Comparison of ENCODE assay signal across 8 mouse cellular contexts in the genomic region with DNA sequence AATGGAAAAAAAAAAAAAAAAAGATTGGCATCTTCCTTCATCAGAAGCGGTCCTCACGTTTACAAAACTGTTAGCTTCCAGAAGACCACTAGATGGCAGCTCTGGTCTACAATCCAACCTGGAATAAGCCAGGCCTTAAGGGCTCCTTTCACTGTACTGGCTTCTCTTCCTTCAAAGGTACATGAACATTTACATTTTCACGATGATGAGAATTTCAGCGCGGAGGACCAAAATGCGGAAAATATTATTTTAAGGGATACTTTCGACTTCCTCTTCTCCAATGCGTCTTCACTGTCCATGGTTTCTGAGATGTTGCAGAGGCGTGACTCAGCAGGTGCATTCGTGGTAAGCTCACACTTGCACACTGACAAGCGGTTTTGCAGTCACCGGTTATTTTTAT.
DNase-seq lines count a peak whose midpoint lies in the region; ATAC-seq and TF ChIP-seq lines count a peak whose summit lies in the region.
"Had no signal": no experiment of that assay in that cellular context is flagged by ENCODE, and none has a peak within 500 bp of the region (broad histone marks: within the 10 kb centered on the region; RNA-seq: fewer than 3 reads in every experiment).

No protein-coding gene starts in this region.

- no peaks in the 10 kb centered on the region for H3K36me3 ChIP-seq in ES-E14 (ENCODE audit: control insufficient read depth, insufficient read depth, low read length, poor library complexity, severe bottlenecking)
- H3K36me3 ChIP-seq in heart, postnatal 0 days (replicated peaks; ENCODE audit: control insufficient read depth, insufficient read depth, low read length), result no peaks in the 10 kb centered on the region
- H3K36me3 ChIP-seq: stomach, embryonic 15.5 days had no signal

- H3K4me1 ChIP-seq in ES-E14 (ENCODE audit: control insufficient read depth in 2 of 2, insufficient read depth in 2 of 2, low read length in 2 of 2, poor library complexity in 1 of 2), result no peaks in the 10 kb centered on the region
- no peaks in the 10 kb centered on the region for H3K4me1 ChIP-seq in heart, postnatal 0 days (ENCODE audit: control insufficient read depth, insufficient read depth)
- H3K4me1 ChIP-seq: stomach, embryonic 15.5 days had no signal

- 35% methylated on average over 12 of the region's 12 CpGs for WGBS in heart, postnatal 0 days

- H3K27ac ChIP-seq in ES-E14 (ENCODE audit: insufficient read depth, low read depth, low read length, poor library complexity, severe bottlenecking), result no peak overlapping the region
- no peak overlapping the region for H3K27ac ChIP-seq in heart, postnatal 0 days (ENCODE audit: low read depth)
- H3K27ac ChIP-seq: stomach, embryonic 15.5 days had no signal

- in situ Hi-C loops in ES-E14 (cut with MboI; ENCODE audit: low sequenced_read_pairs in 2 of 2, unreplicated experiment in 2 of 2), result loop anchor here (5.0 to 25.0 kb wide), 3 partner anchors 365 to 840 kb away; no protein-coding TSS in a partner anchor

- H3K9me3 ChIP-seq in ES-E14 (ENCODE audit: control insufficient read depth, insufficient read depth, low read depth, low read length), result no peaks in the 10 kb centered on the region
- H3K9me3 ChIP-seq in heart, postnatal 0 days (replicated peaks; ENCODE audit: control insufficient read depth, low read length), result no peaks in the 10 kb centered on the region
- H3K9me3 ChIP-seq: stomach, embryonic 15.5 days had no signal

- ATAC-seq in heart, postnatal 0 days (ENCODE audit: insufficient read depth, low read depth), result no peak

- no peak overlapping the region for H3K4me2 ChIP-seq in heart, postnatal 0 days (ENCODE audit: low read depth, low read length)
- H3K4me2 ChIP-seq: stomach, embryonic 15.5 days had no signal

- H3K9ac ChIP-seq in ES-E14 (ENCODE audit: insufficient read depth, low read depth, low read length, poor library complexity, severe bottlenecking), result no peak overlapping the region
- H3K9ac ChIP-seq in heart, postnatal 0 days (replicated peaks; ENCODE audit: low read depth, low read length), result no peak overlapping the region
- H3K9ac ChIP-seq: stomach, embryonic 15.5 days had no signal

- no peak overlapping the region for H3K4me3 ChIP-seq in ES-E14 (ENCODE audit: insufficient read depth in 1 of 2, low read depth in 1 of 2, low read length in 2 of 2, poor library complexity in 1 of 2, severe bottlenecking in 1 of 2)
- no peak overlapping the region for H3K4me3 ChIP-seq in heart, postnatal 0 days (ENCODE audit: low read depth, low read length)
- H3K4me3 ChIP-seq: stomach, embryonic 15.5 days had no signal

- H3K27me3 ChIP-seq in heart, postnatal 0 days (ENCODE audit: control insufficient read depth, insufficient read depth, low read length), result no peaks in the 10 kb centered on the region
- H3K27me3 ChIP-seq: stomach, embryonic 15.5 days had no signal

- TF ChIP-seq CTCF in heart, postnatal 0 days (IDR thresholded peaks at IDR 0.05; ENCODE audit: low read depth), result peak; percentile 82

- DNase-seq in B cell, adult 2 months, result peak; percentile 45 to 51
- DNase-seq in ES-E14 (ENCODE audit: low read depth, low spot score), result peak; percentile 54
- DNase-seq in cerebellum, postnatal 14 days, result peak; percentile 69 to 76
- peak; percentile 68 for DNase-seq in heart, postnatal 0 days (ENCODE audit: low spot score)
- DNase-seq in layer of hippocampus, adult 11-12 months (ENCODE audit: low spot score), result peak; percentile 68
- peak; percentile 73 for DNase-seq in lung, postnatal 36 days
- peak; percentile 59 for DNase-seq in right cerebral cortex, adult 18-20 months

- no peak for TF ChIP-seq EP300 in heart, postnatal 0 days (IDR thresholded peaks at IDR 0.05; ENCODE audit: low read depth)

TF ChIP-seq in ES-E14, 5 proteins besides CTCF, POLR2A, EP300 and RAD21:
- TF ChIP-seq CHD2 (IDR thresholded peaks at IDR 0.05; ENCODE audit: low read depth, low read length), result no peak
- no peak for TF ChIP-seq MAFK (IDR thresholded peaks at IDR 0.05; ENCODE audit: insufficient read depth, low read depth, low read length)
- peak; percentile 92 for TF ChIP-seq ZC3H11A (IDR thresholded peaks at IDR 0.05; ENCODE audit: borderline replicate concordance, low read depth, low read length)
- TF ChIP-seq HCFC1 (IDR thresholded peaks at IDR 0.05; ENCODE audit: borderline replicate concordance, insufficient read depth, low read length), result no peak
- peak; percentile 85 for TF ChIP-seq ZNF384 (IDR thresholded peaks at IDR 0.05; ENCODE audit: low read depth, low read length)
TF ChIP-seq in ES-E14: peak in this region for 2.
